7 mouse cellular contexts compared by ENCODE assay signal in the genomic region with DNA sequence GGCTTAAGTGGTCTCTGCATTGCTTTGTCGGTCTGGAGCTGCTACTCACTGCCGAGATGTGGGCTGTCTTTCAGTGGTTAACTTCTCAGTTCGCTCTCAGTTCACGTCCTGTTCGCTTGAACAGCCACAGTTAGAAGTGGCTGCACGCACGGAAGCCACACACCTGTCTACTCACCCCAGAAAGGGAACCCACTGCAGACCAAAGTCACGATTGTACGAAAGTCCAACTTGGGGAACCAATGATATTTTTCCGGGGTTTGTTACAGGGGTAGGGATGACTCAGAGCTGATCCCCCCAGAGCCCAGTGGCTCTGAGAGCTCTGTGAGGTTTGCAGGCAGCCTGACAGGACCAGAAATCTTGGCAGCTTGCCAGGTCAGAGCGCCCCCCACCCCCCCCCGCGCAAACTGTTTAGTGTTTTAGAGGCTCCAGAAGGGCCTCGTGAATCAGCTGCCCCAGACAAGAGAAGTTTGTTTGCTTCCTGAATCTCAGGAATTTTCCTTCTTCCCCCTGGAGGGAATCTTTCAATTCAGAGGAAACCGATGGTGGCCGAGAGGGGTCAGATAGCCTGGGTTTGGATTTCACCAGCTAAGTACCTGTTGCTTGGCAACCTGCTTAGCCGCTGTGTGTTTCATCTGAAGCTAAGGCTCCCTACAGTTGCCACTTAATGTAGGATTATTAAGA.
DNase-seq lines count a peak whose midpoint lies in the region; ATAC-seq lines count a peak whose summit lies in the region.

No protein-coding gene starts in this region.

- H3K36me3 ChIP-seq in hindbrain, embryonic 15.5 days: no peaks in the 10 kb centered on the region
- no peaks in the 10 kb centered on the region for H3K36me3 ChIP-seq in megakaryocyte, embryonic 14.5 days (replicated peaks; ENCODE audit: low read length)

- peak overlapping the region; percentile 77 for H3K27ac ChIP-seq in hindbrain, embryonic 15.5 days (replicated peaks)

- H3K4me1 ChIP-seq in hindbrain, embryonic 15.5 days (replicated peaks): peaks cover 12% of the 10 kb centered on the region; the same call in 1 of the 2 replicates
- peaks cover 3% of the 10 kb centered on the region for H3K4me1 ChIP-seq in megakaryocyte, embryonic 14.5 days

- no peaks in the 10 kb centered on the region for H3K27me3 ChIP-seq in hindbrain, embryonic 15.5 days
- H3K27me3 ChIP-seq in megakaryocyte, embryonic 14.5 days (replicated peaks): no peaks in the 10 kb centered on the region

- 0 out of 2 replicates have a peak, but pooled peaks have one; percentile 29 for ATAC-seq in frontal cortex, adult (ENCODE audit: low TSS enrichment)
- ATAC-seq in hindbrain, embryonic 15.5 days (ENCODE audit: low FRiP score, low read depth): peak; percentile 84

- WGBS in hindbrain, embryonic 15.5 days: 1% methylated on average over 17 of the region's 17 CpGs

- intact Hi-C loops in left cerebral cortex, postnatal 14 days (cut with DNase I): no loop called here

- DNase-seq in WW6 (ENCODE audit: low read depth, low spot score): peak; percentile 54
- DNase-seq in cerebellum, adult 9-10 months: peak; percentile 8
- DNase-seq in left cerebral cortex, postnatal 14 days (ENCODE audit: low spot score in 2 of 2): peak; percentile 62 to 65
- peak; percentile 82 to 83 for DNase-seq in right cerebral cortex, postnatal 10 days (ENCODE audit: low spot score in 2 of 2)

- H3K9ac ChIP-seq in hindbrain, embryonic 15.5 days: peak overlapping the region; percentile 44

- peak overlapping the region; percentile 69 for H3K4me2 ChIP-seq in hindbrain, embryonic 15.5 days

- H3K4me3 ChIP-seq in hindbrain, embryonic 15.5 days: peak overlapping the region; percentile 44
- peak overlapping the region; percentile 80 for H3K4me3 ChIP-seq in megakaryocyte, embryonic 14.5 days (replicated peaks)

- H3K9me3 ChIP-seq in hindbrain, embryonic 15.5 days: no peaks in the 10 kb centered on the region
- peaks cover 3% of the 10 kb centered on the region for H3K9me3 ChIP-seq in megakaryocyte, embryonic 14.5 days

Comparison
In these comparisons a context has a peak if more than half of its experiments do, and no peak if none do; other contexts are left out.
1. Peak in every context shown above with its lines: DNase-seq, ATAC-seq, H3K4me3 ChIP-seq and H3K27ac ChIP-seq.
2. DNase-seq: peak in every context shown above with its lines; median percentile 82 in right cerebral cortex, postnatal 10 days; 64 in left cerebral cortex, postnatal 14 days; 54 in WW6; 8 in cerebellum, adult 9-10 months.